Mouse (Mus musculus): Measurements from ENCODE around the gene Slc10a7. TPM values are rescaled to one million over a fixed set of nuclear protein-coding genes. Genes with fewer than 3 reads are reported as not detected.

Gene Slc10a7
- polyA plus RNA-seq, 1 experiment from 2014 or later: 7.3 TPM

GRCm38 (mm10) chr8:78659617-78660187 lies 150.6 kb downstream of the Slc10a7 start:
- Histone ChIP-seq H3K4me1 (ENCODE audit: control insufficient read depth, insufficient read depth, low read length) (no peaks in the 10 kb centered on the region), H3K9me3 (ENCODE audit: control insufficient read depth, low read length) (no peaks in the 10 kb centered on the region)

GRCm38 (mm10) chr8:78664306-78664940 lies 155.3 kb downstream of the Slc10a7 start:
- Histone ChIP-seq H3K4me2 (no peak overlapping the region), H3K4me3 (ENCODE audit: low read depth, low read length) (no peak overlapping the region)

More at GRCm38 (mm10) chr8:78659617-78660187, 150.6 kb downstream of the Slc10a7 start:
- Histone ChIP-seq H3K9ac (ENCODE audit: low read length) (no peak overlapping the region), H3K4me3 (ENCODE audit: low read depth, low read length) (no peak overlapping the region), H3K36me3 (ENCODE audit: control insufficient read depth, insufficient read depth, low read length) (no peaks in the 10 kb centered on the region; the same call in 1 of the 2 replicates), H3K4me2 (no peak overlapping the region), H3K27ac (ENCODE audit: low read depth, low read length) (no peak overlapping the region), H3K27me3 (ENCODE audit: control insufficient read depth, insufficient read depth, low read length) (no peaks in the 10 kb centered on the region)
- no peak for DNase-seq (ENCODE audit: low spot score, missing footprints)
- no peak for ATAC-seq (ENCODE audit: low FRiP score)
- 89% methylated on average over 3 of the region's 3 CpGs for WGBS

GRCm38 (mm10) chr8:78667399-78667798 lies 158.3 kb downstream of the Slc10a7 start:
- H3K27ac ChIP-seq (ENCODE audit: low read depth, low read length): no peak overlapping the region
- WGBS: 89% methylated on average over 5 of the region's 5 CpGs
- H3K9me3 ChIP-seq (ENCODE audit: control insufficient read depth, low read length): no peaks in the 10 kb centered on the region
- H3K4me1 ChIP-seq (ENCODE audit: control insufficient read depth, insufficient read depth, low read length): no peaks in the 10 kb centered on the region
- no peak overlapping the region for H3K4me2 ChIP-seq
- H3K36me3 ChIP-seq (ENCODE audit: control insufficient read depth, insufficient read depth, low read length): no peaks in the 10 kb centered on the region
- H3K9ac ChIP-seq (ENCODE audit: low read length): no peak overlapping the region
- H3K27me3 ChIP-seq (ENCODE audit: control insufficient read depth, insufficient read depth, low read length): no peaks in the 10 kb centered on the region
- H3K4me3 ChIP-seq (ENCODE audit: low read depth, low read length): no peak overlapping the region
- ATAC-seq (ENCODE audit: low FRiP score) (no peak), DNase-seq (ENCODE audit: low spot score, missing footprints) (no peak)

More at GRCm38 (mm10) chr8:78664306-78664940, 155.3 kb downstream of the Slc10a7 start:
- DNase-seq (ENCODE audit: low spot score, missing footprints) (no peak), ATAC-seq (ENCODE audit: low FRiP score) (no peak)
- Histone ChIP-seq H3K4me1 (ENCODE audit: control insufficient read depth, insufficient read depth, low read length) (no peaks in the 10 kb centered on the region), H3K27me3 (ENCODE audit: control insufficient read depth, insufficient read depth, low read length) (no peaks in the 10 kb centered on the region), H3K27ac (ENCODE audit: low read depth, low read length) (no peak overlapping the region), H3K36me3 (ENCODE audit: control insufficient read depth, insufficient read depth, low read length) (no peaks in the 10 kb centered on the region), H3K9ac (ENCODE audit: low read length) (no peak overlapping the region), H3K9me3 (ENCODE audit: control insufficient read depth, low read length) (no peaks in the 10 kb centered on the region)
- WGBS: 95% methylated on average over 12 of the region's 12 CpGs

GRCm38 (mm10) chr8:78668206-78668605 lies 159.1 kb downstream of the Slc10a7 start:
- Histone ChIP-seq H3K27ac (ENCODE audit: low read depth, low read length) (no peak overlapping the region), H3K9ac (ENCODE audit: low read length) (no peak overlapping the region), H3K27me3 (ENCODE audit: control insufficient read depth, insufficient read depth, low read length) (no peaks in the 10 kb centered on the region), H3K4me3 (ENCODE audit: low read depth, low read length) (no peak overlapping the region), H3K36me3 (ENCODE audit: control insufficient read depth, insufficient read depth, low read length) (no peaks in the 10 kb centered on the region), H3K4me1 (ENCODE audit: control insufficient read depth, insufficient read depth, low read length) (no peaks in the 10 kb centered on the region), H3K4me2 (no peak overlapping the region), H3K9me3 (ENCODE audit: control insufficient read depth, low read length) (no peaks in the 10 kb centered on the region)
- no peak for ATAC-seq (ENCODE audit: low FRiP score)
- 93% methylated on average over 5 of the region's 5 CpGs for WGBS
- no peak for DNase-seq (ENCODE audit: low spot score, missing footprints)

- DNase-seq (ENCODE audit: low spot score, missing footprints) (no peak), ATAC-seq (ENCODE audit: low FRiP score) (no peak)
- Histone ChIP-seq H3K9me3 (ENCODE audit: control insufficient read depth, low read length) (no peaks in the 10 kb centered on the region), H3K4me2 (no peak overlapping the region), H3K4me1 (ENCODE audit: control insufficient read depth, insufficient read depth, low read length) (no peaks in the 10 kb centered on the region), H3K4me3 (ENCODE audit: low read depth, low read length) (no peak overlapping the region), H3K36me3 (ENCODE audit: control insufficient read depth, insufficient read depth, low read length) (no peaks in the 10 kb centered on the region), H3K27ac (ENCODE audit: low read depth, low read length) (no peak overlapping the region), H3K27me3 (ENCODE audit: control insufficient read depth, insufficient read depth, low read length) (no peaks in the 10 kb centered on the region), H3K9ac (ENCODE audit: low read length) (no peak overlapping the region)
- WGBS: 95% methylated on average over 7 of the region's 7 CpGs
These were observed 161.1 kb downstream of the Slc10a7 start for GRCm38 (mm10) chr8:78670241-78670640.

GRCm38 (mm10) chr8:78678541-78679219 lies 169.5 kb downstream of the Slc10a7 start:
- Histone ChIP-seq H3K4me2 (no peak overlapping the region), H3K27me3 (ENCODE audit: control insufficient read depth, insufficient read depth, low read length) (no peaks in the 10 kb centered on the region), H3K36me3 (ENCODE audit: control insufficient read depth, insufficient read depth, low read length) (peaks cover 3% of the 10 kb centered on the region; the same call in 1 of the 2 replicates), H3K27ac (ENCODE audit: low read depth, low read length) (no peak overlapping the region), H3K4me1 (ENCODE audit: control insufficient read depth, insufficient read depth, low read length) (no peaks in the 10 kb centered on the region), H3K4me3 (ENCODE audit: low read depth, low read length) (no peak overlapping the region), H3K9me3 (ENCODE audit: control insufficient read depth, low read length) (no peaks in the 10 kb centered on the region), H3K9ac (ENCODE audit: low read length) (no peak overlapping the region)
- WGBS: 79% methylated on average over 10 of the region's 10 CpGs
- DNase-seq (ENCODE audit: low spot score, missing footprints) (no peak), ATAC-seq (ENCODE audit: low FRiP score) (no peak)

GRCm38 (mm10) chr8:78690795-78691194 lies 181.6 kb downstream of the Slc10a7 start:
- Histone ChIP-seq H3K36me3 (ENCODE audit: control insufficient read depth, insufficient read depth, low read length) (no peaks in the 10 kb centered on the region), H3K4me1 (ENCODE audit: control insufficient read depth, insufficient read depth, low read length) (peaks cover 7% of the 10 kb centered on the region; the same call in 1 of the 2 replicates), H3K27ac (ENCODE audit: low read depth, low read length) (0 out of 2 replicates have a peak overlapping the region, but pooled peaks have one; percentile 18), H3K4me2 (no peak overlapping the region), H3K9me3 (ENCODE audit: control insufficient read depth, low read length) (no peaks in the 10 kb centered on the region), H3K9ac (ENCODE audit: low read length) (no peak overlapping the region), H3K4me3 (ENCODE audit: low read depth, low read length) (no peak overlapping the region), H3K27me3 (ENCODE audit: control insufficient read depth, insufficient read depth, low read length) (no peaks in the 10 kb centered on the region)
- ATAC-seq (ENCODE audit: low FRiP score): peak; percentile 81
- WGBS: 56% methylated on average over 10 of the region's 10 CpGs
- DNase-seq (ENCODE audit: low spot score, missing footprints): no peak

- no peak for ATAC-seq (ENCODE audit: low FRiP score)
- H3K36me3 ChIP-seq (ENCODE audit: control insufficient read depth, insufficient read depth, low read length): peaks cover 2% of the 10 kb centered on the region; the same call in 1 of the 2 replicates
These were observed 189.2 kb downstream of the Slc10a7 start for GRCm38 (mm10) chr8:78698331-78698741.

More at GRCm38 (mm10) chr8:78698331-78698741, 189.2 kb downstream of the Slc10a7 start:
- H3K4me2 ChIP-seq: no peak overlapping the region
- H3K9ac ChIP-seq (ENCODE audit: low read length): no peak overlapping the region
- no peak overlapping the region for H3K4me3 ChIP-seq (ENCODE audit: low read depth, low read length)
- H3K9me3 ChIP-seq (ENCODE audit: control insufficient read depth, low read length): no peaks in the 10 kb centered on the region
- WGBS: 94% methylated on average over 14 of the region's 14 CpGs
- H3K4me1 ChIP-seq (ENCODE audit: control insufficient read depth, insufficient read depth, low read length): peaks cover 3% of the 10 kb centered on the region
- H3K27me3 ChIP-seq (ENCODE audit: control insufficient read depth, insufficient read depth, low read length): no peaks in the 10 kb centered on the region
- DNase-seq (ENCODE audit: low spot score, missing footprints): no peak
- no peak overlapping the region for H3K27ac ChIP-seq (ENCODE audit: low read depth, low read length)
